Mouse (Mus musculus): ENCODE results near the gene Mpp3. TPM values are rescaled to one million over a fixed set of nuclear protein-coding genes. Genes with fewer than 3 reads are reported as not detected.

Mpp3 gene
- total RNA-seq, 2 experiments from 2014 or later = 50.3 to 52.0 TPM

DNA sequence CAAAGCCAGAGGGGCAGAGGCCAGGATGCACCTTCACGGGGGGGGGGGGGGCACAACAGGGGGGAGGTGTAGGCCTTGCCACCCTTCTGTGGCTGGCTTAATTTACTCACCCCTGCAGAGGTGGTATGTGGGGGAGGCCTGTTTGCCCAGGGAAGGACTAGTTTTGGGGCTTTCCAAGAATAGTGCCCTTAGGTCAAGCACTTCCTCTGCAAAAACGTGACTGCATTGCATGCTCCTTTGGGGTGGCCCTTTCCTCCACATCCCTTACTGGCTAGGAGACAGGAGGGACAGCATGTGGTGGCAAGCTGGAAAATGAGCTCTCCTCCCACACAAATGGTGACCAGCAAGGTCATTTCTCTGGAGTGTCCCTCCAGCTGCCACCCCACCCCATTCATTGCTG lies 62.7 kb downstream of the Mpp3 start:
- DNase-seq (ENCODE audit: low spot score in 2 of 2) = no peak
- intact Hi-C loops (cut with DNase I) = no loop called here

DNA sequence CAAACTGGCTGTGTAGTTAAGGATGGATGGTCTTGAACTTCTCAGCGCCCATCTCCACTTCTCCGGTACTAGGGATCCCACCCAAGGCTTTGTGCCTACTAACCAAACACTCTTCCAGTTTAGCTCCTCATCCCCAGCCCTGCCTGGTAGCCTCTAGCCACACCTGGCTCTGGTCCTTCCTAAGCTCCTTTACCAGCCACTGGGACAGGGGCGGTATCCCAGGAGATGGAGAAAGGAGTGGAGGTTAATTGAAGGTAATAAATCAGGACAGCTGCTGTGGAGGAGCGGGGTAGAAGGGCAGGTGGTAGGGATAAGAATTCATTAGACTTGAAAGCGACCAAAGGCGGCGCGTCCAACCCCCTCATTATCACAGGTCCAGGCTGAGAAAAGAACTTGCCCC lies 63.6 kb downstream of the Mpp3 start:
- intact Hi-C loops (cut with DNase I) = no loop called here
- DNase-seq (ENCODE audit: low spot score in 2 of 2) = no peak

DNA sequence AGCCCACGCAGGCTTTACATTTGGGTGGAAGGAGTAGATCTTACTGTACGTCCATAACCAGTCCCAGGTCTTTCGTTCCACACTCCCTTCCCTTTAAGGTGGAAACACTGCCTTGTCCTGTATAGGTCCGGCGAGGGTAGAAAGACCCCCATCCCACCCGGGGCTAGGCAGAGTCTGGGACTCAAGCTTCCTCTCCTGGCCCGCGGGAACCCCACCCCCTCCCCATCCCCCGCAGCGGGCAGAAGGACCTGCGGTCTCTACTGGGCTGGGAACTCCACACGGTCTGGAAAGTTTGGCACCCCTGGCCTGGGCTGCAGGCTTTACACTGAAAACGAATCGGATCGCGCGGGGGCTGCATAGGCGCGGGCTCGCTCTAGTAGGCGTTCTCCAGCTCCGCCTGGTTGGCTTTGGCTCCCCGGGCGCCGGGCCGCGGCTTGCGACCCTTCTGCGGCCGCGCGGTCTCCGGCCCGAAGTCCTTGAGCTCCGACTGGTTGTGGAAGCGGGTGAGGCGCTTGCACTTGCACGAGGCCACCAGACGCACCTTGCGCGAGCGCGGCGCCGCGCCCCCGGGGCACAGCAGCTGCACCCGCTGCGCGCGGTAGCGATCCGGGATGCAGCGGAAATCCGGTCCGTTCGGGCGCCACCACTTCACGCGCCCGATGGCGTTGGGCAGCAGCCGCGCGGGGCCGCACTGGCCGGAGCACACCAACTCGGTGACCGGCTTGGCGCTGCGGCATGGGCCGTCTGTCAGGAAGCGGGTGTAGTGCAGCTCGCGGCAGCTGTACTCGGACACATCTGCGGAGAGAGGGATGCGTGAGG lies 64.6 kb downstream of the Mpp3 start:
- intact Hi-C loops (cut with DNase I) = no loop called here
- no peak for DNase-seq (ENCODE audit: low spot score in 2 of 2)

GRCm38 (mm10) chr11:101963043-101963442 lies 65.2 kb downstream of the Mpp3 start:
- intact Hi-C loops (cut with DNase I) = no loop called here
- DNase-seq (ENCODE audit: low spot score in 2 of 2) = no peak

DNA sequence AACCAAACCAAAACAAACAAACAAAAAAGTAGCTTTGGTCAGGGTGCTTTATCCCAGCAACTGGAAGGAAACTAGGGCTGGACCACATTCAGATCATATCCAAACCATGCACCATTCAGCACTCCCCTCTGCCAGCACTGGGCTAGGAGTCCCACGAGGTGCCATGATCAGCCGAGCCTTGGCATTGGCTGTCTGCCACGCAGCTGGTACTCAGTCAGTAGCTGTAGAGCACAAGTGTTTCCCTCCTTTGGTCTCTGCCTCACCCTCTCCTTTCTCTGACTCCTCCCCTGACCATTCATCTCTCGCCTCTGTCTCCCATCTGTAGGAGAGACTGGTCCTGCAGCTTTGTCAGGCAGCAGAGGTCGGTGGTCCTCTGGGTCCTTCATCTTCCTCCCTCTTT lies 70.8 kb downstream of the Mpp3 start:
- DNase-seq (ENCODE audit: low spot score in 2 of 2) = no peak
- intact Hi-C loops (cut with DNase I) = no loop called here

DNA sequence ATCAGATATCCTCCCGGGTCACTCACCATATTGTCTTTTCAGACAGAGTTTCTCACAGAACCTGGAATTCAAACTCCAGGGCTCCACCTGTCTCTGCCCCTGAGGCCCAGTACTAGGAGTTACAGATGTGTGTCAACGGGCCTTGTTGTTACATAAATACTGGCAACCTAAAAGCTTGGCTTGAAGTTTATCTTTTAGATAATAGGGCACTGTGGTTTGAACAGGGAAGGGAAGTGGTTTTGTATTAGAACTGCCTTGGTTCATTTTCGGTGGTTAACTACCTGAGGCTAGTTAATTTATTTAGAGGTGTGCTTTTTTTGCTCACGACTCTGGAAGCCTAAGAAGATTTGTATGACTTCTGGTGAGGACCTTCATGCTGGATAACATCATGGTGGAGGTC lies 74.8 kb downstream of the Mpp3 start:
- no peak for DNase-seq (ENCODE audit: low spot score in 2 of 2)
- intact Hi-C loops (cut with DNase I) = no loop called here

- DNase-seq (ENCODE audit: low spot score in 2 of 2) = no peak
- intact Hi-C loops (cut with DNase I) = no loop called here
Measured at GRCm38 (mm10) chr11:101952541-101953341, 75.5 kb downstream of the Mpp3 start.

DNA sequence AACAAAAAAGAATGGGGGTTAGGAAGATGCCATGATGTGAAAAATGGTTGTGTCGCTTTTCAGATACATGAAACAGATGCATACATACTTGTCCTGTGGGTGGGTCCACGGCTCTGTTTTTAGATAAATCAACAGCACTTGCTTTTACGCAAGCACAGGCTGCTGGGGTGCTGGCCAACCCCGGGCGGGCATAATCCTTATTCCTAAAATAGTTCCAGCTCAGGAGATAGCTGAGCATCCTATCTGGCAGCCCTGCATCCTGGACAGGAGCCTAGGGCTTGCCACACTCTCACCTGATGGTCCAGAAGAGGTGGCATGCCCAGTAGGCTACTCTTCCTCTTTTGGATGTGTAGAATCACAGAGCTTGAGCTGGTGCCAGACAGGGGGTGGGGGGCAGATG lies 78.2 kb downstream of the Mpp3 start:
- DNase-seq (ENCODE audit: low spot score in 2 of 2) = no peak
- intact Hi-C loops (cut with DNase I) = no loop called here

Other genes with a start within 250 kb of the Mpp3 start
- 10 to 100 TPM; 18.5 to 19.3 TPM for gene Etv4, start 243.1 kb downstream of the Mpp3 start, total RNA-seq (2021)
- gene Meox1, start 134.1 kb downstream of the Mpp3 start, total RNA-seq (2021) = 1 to 10 TPM; 2.1 to 2.4 TPM
- not detected for gene Sost, start 61.4 kb downstream of the Mpp3 start, total RNA-seq (2021)
- not detected for gene Cfap97d1, start 44.2 kb downstream of the Mpp3 start, total RNA-seq (2021)
- 100 to 1,000 TPM; 191 to 205 TPM for gene Dusp3, start 41.4 kb downstream of the Mpp3 start, total RNA-seq (2021)
- gene Cd300lg, start 13.0 kb upstream of the Mpp3 start, total RNA-seq (2021) = not detected
- gene Mpp2, start 60.1 kb upstream of the Mpp3 start, total RNA-seq (2021) = 100 to 1,000 TPM; 152 to 155 TPM
- gene Ppy, start 72.9 kb upstream of the Mpp3 start, total RNA-seq (2021) = not detected
- not detected for gene Pyy, start 79.4 kb upstream of the Mpp3 start, total RNA-seq (2021)
- not detected for gene Nags, start 117.1 kb upstream of the Mpp3 start, total RNA-seq (2021)
- gene Tmem101, start 127.9 kb upstream of the Mpp3 start, total RNA-seq (2021) = 10 to 100 TPM; 27.0 to 30.3 TPM
- 10 to 100 TPM; 60.5 to 65.2 TPM for gene Lsm12, start 156.8 kb upstream of the Mpp3 start, total RNA-seq (2021)
- 10 to 100 TPM; 45.5 to 49.1 TPM for gene G6pc3, start 161.2 kb upstream of the Mpp3 start, total RNA-seq (2021)
- 100 to 1,000 TPM; 194 to 197 TPM for gene Hdac5, start 201.7 kb upstream of the Mpp3 start, total RNA-seq (2021)
- gene BC030867, start 220.4 kb upstream of the Mpp3 start, total RNA-seq (2021) = under 1 TPM; 0.46 to 0.63 TPM
- under 1 TPM; 0.59 to 0.72 TPM for gene Asb16, start 240.3 kb upstream of the Mpp3 start, total RNA-seq (2021)

Data from left cerebral cortex, postnatal 14 days (tissue).